Mouse (Mus musculus) neural tube, embryonic 14.5 days (tissue): ENCODE results near the gene Mex3a. TPM values are rescaled to one million over a fixed set of nuclear protein-coding genes. Genes with fewer than 3 reads are reported as not detected.
A peak's percentile ranks its signal among the peaks of the same experiment; 100 is the strongest.

Experiments
- ATAC-seq: fragments of 200-750 bp; cut with Nextera tagmentation; 2 replicates; pipeline ENCODE4 v1.8.0; 2017; ENCODE audit warnings: low read depth, mild to moderate bottlenecking, moderate TSS enrichment, moderate library complexity
- H3K27ac ChIP-seq: fragments of 300-500 bp; sonication (generic); 2 replicates; pipeline ENCODE4 v1.5.1; 2014; ENCODE audit warnings: low read depth, mild to moderate bottlenecking, control low read depth, low read length, moderate library complexity, mixed read lengths
- H3K27me3 ChIP-seq: fragments of 300-500 bp; sonication (generic); 2 replicates; pipeline ENCODE4 v1.6.1; 2014; ENCODE audit warnings: low read length; ENCODE audit not compliant: control insufficient read depth, insufficient read depth
- H3K36me3 ChIP-seq: fragments of 300-500 bp; sonication (generic); 2 replicates; pipeline ENCODE4 v1.6.1; 2014; ENCODE audit warnings: low read length, mixed read lengths; ENCODE audit not compliant: control insufficient read depth, insufficient read depth
- H3K4me1 ChIP-seq: fragments of 300-500 bp; sonication (generic); 2 replicates; pipeline ENCODE4 v1.6.1; 2014; ENCODE audit warnings: low read length; ENCODE audit not compliant: control insufficient read depth, insufficient read depth
- H3K4me2 ChIP-seq: fragments of 300-500 bp; sonication (generic); 2 replicates; pipeline ENCODE4 v1.6.1; 2014; ENCODE audit warnings: mild to moderate bottlenecking, low read depth, low read length, control low read depth
- H3K4me3 ChIP-seq: fragments of 300-500 bp; sonication (generic); 2 replicates; pipeline ENCODE4 v1.5.1; 2014; ENCODE audit warnings: low read depth, low read length, control low read depth, mixed read lengths
- H3K9ac ChIP-seq: fragments of 300-500 bp; sonication (generic); replicated peaks from 2 replicates; pipeline ENCODE4 v1.6.1; 2014; ENCODE audit warnings: low read depth, mild to moderate bottlenecking, control low read depth, low read length, mixed read lengths
- H3K9me3 ChIP-seq: fragments of 300-500 bp; sonication (generic); 2 replicates; pipeline ENCODE4 v1.6.1; 2016; ENCODE audit warnings: low read length; ENCODE audit not compliant: control insufficient read depth
- WGBS: fragments of 180-500 bp; shearing (Covaris S2); extraction: QIAGEN DNeasy Blood & Tissue Kit; methylation state at CpG from one replicate; pipeline ENCODE4 v1.1.7; 2014; 5-methylcytosine and 5-hydroxymethylcytosine counted together
- polyA plus RNA-seq: library from polyadenylated mRNA; unstranded; fragments of >200 nt; fragmentation: Nextera tagmentation; extraction: Ambion mirVana; gene quantifications from 2 replicates; pipeline ENCODE4 v1.2.1, GENCODE M21; 2014

Mex3a gene
- polyA plus RNA-seq, 1 experiment from 2014 or later = 34.0 TPM

GRCm38 (mm10) chr3:88536103-88536930 lies 4.1 kb downstream of the Mex3a start:
- H3K36me3 ChIP-seq = peaks cover 43% of the 10 kb centered on the region
- H3K9me3 ChIP-seq = no peaks in the 10 kb centered on the region
- H3K4me3 ChIP-seq = peak overlapping the region; percentile 96

GRCm38 (mm10) chr3:88537146-88537545 lies 5.0 kb downstream of the Mex3a start:
- Histone ChIP-seq H3K4me2 (peak overlapping the region; percentile 77), H3K9me3 (no peaks in the 10 kb centered on the region), H3K27ac (no peak overlapping the region), H3K27me3 (no peaks in the 10 kb centered on the region), H3K4me1 (peaks cover 48% of the 10 kb centered on the region), H3K36me3 (peaks cover 43% of the 10 kb centered on the region), H3K9ac (0 out of 2 replicates have a peak overlapping the region, but pooled peaks have one; percentile 39), H3K4me3 (peak overlapping the region; percentile 96)
- 78% methylated on average over 6 of the region's 6 CpGs for WGBS
- ATAC-seq = no peak

More at GRCm38 (mm10) chr3:88536103-88536930, 4.1 kb downstream of the Mex3a start:
- 8% methylated on average over 60 of the region's 64 CpGs for WGBS
- no peak for ATAC-seq
- no peaks in the 10 kb centered on the region for H3K27me3 ChIP-seq
- H3K27ac ChIP-seq = no peak overlapping the region
- peak overlapping the region; percentile 77 for H3K4me2 ChIP-seq
- H3K9ac ChIP-seq = peak overlapping the region; percentile 39; the same call in 1 of the 2 replicates
- peaks cover 48% of the 10 kb centered on the region for H3K4me1 ChIP-seq

- Histone ChIP-seq H3K27me3 (no peaks in the 10 kb centered on the region), H3K27ac (peak overlapping the region; percentile 22; the same call in 1 of the 2 replicates), H3K9ac (0 out of 2 replicates have a peak overlapping the region, but pooled peaks have one; percentile 21), H3K4me2 (no peak overlapping the region; the same call in 1 of the 2 replicates), H3K36me3 (peaks cover 43% of the 10 kb centered on the region), H3K9me3 (no peaks in the 10 kb centered on the region), H3K4me3 (no peak overlapping the region), H3K4me1 (peaks cover 48% of the 10 kb centered on the region)
- 35% methylated on average over 9 of the region's 9 CpGs for WGBS
- ATAC-seq = no peak
Measured at GRCm38 (mm10) chr3:88538271-88539145, 6.3 kb downstream of the Mex3a start.

GRCm38 (mm10) chr3:88539397-88539796 lies 7.2 kb downstream of the Mex3a start:
- Histone ChIP-seq H3K4me3 (no peak overlapping the region), H3K9me3 (no peaks in the 10 kb centered on the region), H3K4me1 (peaks cover 46% of the 10 kb centered on the region), H3K9ac (no peak overlapping the region), H3K36me3 (peaks cover 43% of the 10 kb centered on the region), H3K27ac (0 out of 2 replicates have a peak overlapping the region, but pooled peaks have one; percentile 28), H3K27me3 (no peaks in the 10 kb centered on the region), H3K4me2 (no peak overlapping the region; the same call in 1 of the 2 replicates)
- 21% methylated on average over 3 of the region's 3 CpGs for WGBS
- ATAC-seq = no peak

- Histone ChIP-seq H3K4me2 (no peak overlapping the region), H3K27ac (peak overlapping the region; percentile 24; the same call in 1 of the 2 replicates), H3K36me3 (peaks cover 43% of the 10 kb centered on the region), H3K27me3 (no peaks in the 10 kb centered on the region), H3K9me3 (no peaks in the 10 kb centered on the region), H3K4me1 (peaks cover 39% of the 10 kb centered on the region), H3K4me3 (no peak overlapping the region), H3K9ac (no peak overlapping the region)
- WGBS = 66% methylated on average over 5 of the region's 5 CpGs
- ATAC-seq = no peak
Measured at GRCm38 (mm10) chr3:88540085-88540484, 7.9 kb downstream of the Mex3a start.

GRCm38 (mm10) chr3:88541622-88542401 lies 9.6 kb downstream of the Mex3a start:
- Histone ChIP-seq H3K27ac (0 out of 2 replicates have a peak overlapping the region, but pooled peaks have one; percentile 30), H3K4me3 (no peak overlapping the region), H3K9me3 (no peaks in the 10 kb centered on the region), H3K27me3 (no peaks in the 10 kb centered on the region), H3K36me3 (peaks cover 32% of the 10 kb centered on the region), H3K4me2 (no peak overlapping the region), H3K9ac (no peak overlapping the region), H3K4me1 (peaks cover 22% of the 10 kb centered on the region)
- 49% methylated on average over 7 of the region's 7 CpGs for WGBS
- peak; percentile 36; the same call in 1 of the 2 replicates for ATAC-seq

GRCm38 (mm10) chr3:88542486-88542885 lies 10.3 kb downstream of the Mex3a start:
- H3K36me3 ChIP-seq = peaks cover 26% of the 10 kb centered on the region
- no peaks in the 10 kb centered on the region for H3K27me3 ChIP-seq
- ATAC-seq = no peak
- H3K9me3 ChIP-seq = no peaks in the 10 kb centered on the region
- no peak overlapping the region for H3K27ac ChIP-seq
- peaks cover 15% of the 10 kb centered on the region for H3K4me1 ChIP-seq
- H3K4me2 ChIP-seq = no peak overlapping the region
- H3K9ac ChIP-seq = no peak overlapping the region
- H3K4me3 ChIP-seq = no peak overlapping the region
- WGBS = 69% methylated on average over 4 of the region's 4 CpGs

GRCm38 (mm10) chr3:88543174-88543573 lies 11.0 kb downstream of the Mex3a start:
- 85% methylated on average over 8 of the region's 8 CpGs for WGBS
- H3K36me3 ChIP-seq = peaks cover 19% of the 10 kb centered on the region; the same call in 1 of the 2 replicates
- no peak for ATAC-seq
- no peak overlapping the region for H3K27ac ChIP-seq
- no peak overlapping the region for H3K9ac ChIP-seq
- peaks cover 10% of the 10 kb centered on the region for H3K4me1 ChIP-seq
- H3K4me3 ChIP-seq = no peak overlapping the region
- H3K27me3 ChIP-seq = no peaks in the 10 kb centered on the region
- no peaks in the 10 kb centered on the region for H3K9me3 ChIP-seq
- H3K4me2 ChIP-seq = no peak overlapping the region
